7 mouse cellular contexts compared by ENCODE assay signal in the genomic region with DNA sequence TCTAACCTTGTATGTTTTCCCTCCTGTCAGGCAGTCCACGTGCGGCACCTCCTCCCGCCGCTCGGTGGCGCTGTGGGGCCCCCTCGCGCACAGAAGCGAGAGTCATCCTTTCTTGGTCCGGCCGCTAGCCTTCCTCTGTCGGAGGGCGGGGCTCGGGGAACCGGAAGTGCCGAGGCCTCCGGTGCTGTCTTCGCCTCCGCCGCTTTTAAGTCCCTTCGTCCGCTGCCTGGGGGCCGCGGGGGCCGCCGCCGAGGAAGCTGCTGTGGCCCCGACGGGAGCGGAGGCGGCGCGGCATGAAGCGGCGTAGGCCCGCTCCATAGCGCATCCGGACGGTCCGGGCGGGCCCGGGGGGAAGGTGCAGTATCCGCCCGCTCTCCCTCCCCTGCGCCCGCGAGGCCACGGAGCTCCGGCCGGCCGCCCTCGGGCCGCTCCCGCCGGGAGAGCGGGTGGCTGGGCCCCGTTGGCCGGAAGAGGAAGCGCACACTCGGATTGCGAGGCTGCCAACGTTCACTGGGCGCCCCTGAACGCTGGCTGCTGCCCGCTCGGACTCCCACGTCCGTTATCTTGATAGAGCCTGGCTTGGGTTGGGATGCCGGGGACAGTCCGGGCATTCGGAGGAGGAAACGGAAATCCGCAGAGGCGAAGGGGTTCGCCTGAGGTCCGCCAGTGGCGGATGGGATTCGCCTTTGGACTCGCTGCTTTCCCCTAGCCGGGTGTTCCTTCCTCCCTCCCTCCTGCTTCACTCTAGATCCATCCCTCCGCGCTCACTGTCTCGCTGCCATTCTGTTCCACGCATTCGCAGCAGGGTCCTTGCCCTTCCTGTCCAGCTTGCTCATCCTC. TPM values are rescaled to one million over a fixed set of nuclear protein-coding genes. Genes with fewer than 3 reads are reported as not detected.
DNase-seq lines count a peak whose midpoint lies in the region; ATAC-seq and TF ChIP-seq lines count a peak whose summit lies in the region.

A gene (plus strand): TSS at position 146 of the 840 bp plus-strand sequence.

- H3K4me1 ChIP-seq in intestine, postnatal 0 days (replicated peaks; ENCODE audit: control insufficient read depth, insufficient read depth, low read length) = no peaks in the 10 kb centered on the region
- peaks cover 14% of the 10 kb centered on the region for H3K4me1 ChIP-seq in midbrain, embryonic 12.5 days
- H3K4me1 ChIP-seq in small intestine, adult 2 months (ENCODE audit: control insufficient read depth, insufficient read depth, insufficient read length, low read length) = peaks cover 6% of the 10 kb centered on the region; the same call in 1 of the 2 replicates

- TF ChIP-seq CTCF in intestine, postnatal 0 days (IDR thresholded peaks at IDR 0.05; ENCODE audit: low read depth) = peak; percentile 99
- TF ChIP-seq CTCF in small intestine, adult 2 months (IDR thresholded peaks at IDR 0.05; ENCODE audit: extremely low read depth, insufficient read length, insufficient replicate concordance, low read depth, low read length) = peak; percentile 94

- H3K4me2 ChIP-seq in intestine, postnatal 0 days (replicated peaks; ENCODE audit: low read depth) = peak within 1 kb of the TSS; percentile 80
- peak within 1 kb of the TSS; percentile 90 for H3K4me2 ChIP-seq in midbrain, embryonic 12.5 days (replicated peaks)

- peaks cover 6% of the 10 kb centered on the region; the same call in 1 of the 2 replicates for H3K36me3 ChIP-seq in intestine, postnatal 0 days (ENCODE audit: control insufficient read depth, insufficient read depth)
- peaks cover 12% of the 10 kb centered on the region for H3K36me3 ChIP-seq in midbrain, embryonic 12.5 days
- peaks cover 4% of the 10 kb centered on the region for H3K36me3 ChIP-seq in small intestine, adult 2 months (ENCODE audit: control insufficient read depth, insufficient read depth, low read length)

- DNase-seq in adrenal gland, adult 8-10 months = peak; percentile 89
- peak; percentile 93 for DNase-seq in embryo, embryonic 9.5 days (ENCODE audit: extremely low spot score)
- no peak for DNase-seq in gonadal fat pad, adult 2 months (ENCODE audit: low read depth)
- DNase-seq in left cerebral cortex, postnatal 4 days = peak; percentile 95

- 0% methylated on average over 72 of the region's 85 CpGs for WGBS in intestine, postnatal 0 days
- under 1% methylated on average over 72 of the region's 85 CpGs for WGBS in midbrain, embryonic 12.5 days
- under 1% methylated on average over 83 of the region's 85 CpGs for WGBS in small intestine, adult 2 months

- peak within 1 kb of the TSS; percentile 96 for H3K9ac ChIP-seq in intestine, postnatal 0 days (ENCODE audit: low read depth, low read length)
- H3K9ac ChIP-seq in midbrain, embryonic 12.5 days (replicated peaks) = peak within 1 kb of the TSS; percentile 94

- peak within 1 kb of the TSS; percentile 99 for H3K4me3 ChIP-seq in intestine, postnatal 0 days (ENCODE audit: low read depth, low read length)
- H3K4me3 ChIP-seq in midbrain, embryonic 12.5 days = peak within 1 kb of the TSS; percentile 91
- H3K4me3 ChIP-seq in small intestine, adult 2 months (ENCODE audit: low read depth, low read length) = peak within 1 kb of the TSS; percentile 88

- no peaks in the 10 kb centered on the region for H3K27me3 ChIP-seq in intestine, postnatal 0 days (replicated peaks; ENCODE audit: control insufficient read depth, insufficient read depth, low read length)
- no peaks in the 10 kb centered on the region for H3K27me3 ChIP-seq in midbrain, embryonic 12.5 days
- no peaks in the 10 kb centered on the region for H3K27me3 ChIP-seq in small intestine, adult 2 months (ENCODE audit: control insufficient read depth, insufficient read depth, low read length)

- peak; percentile 93 for ATAC-seq in intestine, postnatal 0 days
- peak; percentile 92 for ATAC-seq in midbrain, embryonic 12.5 days (ENCODE audit: low FRiP score, low read depth)

- TF ChIP-seq POLR2A in small intestine, adult 2 months (IDR thresholded peaks at IDR 0.05; ENCODE audit: low read depth, low read length) = peak; percentile 46; the same call in 1 of the 2 replicates

- intact Hi-C loops in left cerebral cortex, postnatal 4 days (cut with DNase I) = no loop called here

- H3K9me3 ChIP-seq in intestine, postnatal 0 days (ENCODE audit: control insufficient read depth) = no peaks in the 10 kb centered on the region
- no peaks in the 10 kb centered on the region for H3K9me3 ChIP-seq in midbrain, embryonic 12.5 days

- H3K27ac ChIP-seq in intestine, postnatal 0 days (ENCODE audit: low read depth, low read length) = peak within 1 kb of the TSS; percentile 95
- H3K27ac ChIP-seq in midbrain, embryonic 12.5 days (replicated peaks) = peak within 1 kb of the TSS; percentile 88
- H3K27ac ChIP-seq in small intestine, adult 2 months (ENCODE audit: insufficient read depth, low read depth, low read length) = peak within 1 kb of the TSS; percentile 86

RNA-seq across cellular contexts. Expression of the gene that starts here (rescaled TPM):
- total RNA-seq in adrenal gland, adult 8-10 months (2022) = 100 to 1,000 TPM in 3 of 4 experiments, 10 to 100 TPM in 1; 90.7 to 123 (median 113) TPM
- 44.8 and 55.8 TPM in 2 replicates for polyA plus RNA-seq in gonadal fat pad, adult 2 months (2012; rRNA removed)
- 14.1 and 14.8 TPM in 2 replicates for polyA plus RNA-seq in intestine, postnatal 0 days (2015; fragmentation: Nextera tagmentation; extraction: Ambion mirVana)
- total RNA-seq in left cerebral cortex, postnatal 4 days (2021) = 100 to 1,000 TPM; 115 to 116 TPM
- 57.0 and 59.0 TPM in 2 replicates for polyA plus RNA-seq in midbrain, embryonic 12.5 days (2016; fragmentation: Nextera tagmentation; extraction: Ambion mirVana)
- polyA plus RNA-seq in small intestine, adult 2 months (2012; rRNA removed) = 17.6 and 21.4 TPM in 2 replicates
